Mouse (Mus musculus): ENCODE results near the gene Slc36a3.
"Not testable (repeated sequence)": the region's sequence is repeated elsewhere in the genome, so short reads cannot be mapped to it uniquely, and the experiment has no call there.

DNA sequence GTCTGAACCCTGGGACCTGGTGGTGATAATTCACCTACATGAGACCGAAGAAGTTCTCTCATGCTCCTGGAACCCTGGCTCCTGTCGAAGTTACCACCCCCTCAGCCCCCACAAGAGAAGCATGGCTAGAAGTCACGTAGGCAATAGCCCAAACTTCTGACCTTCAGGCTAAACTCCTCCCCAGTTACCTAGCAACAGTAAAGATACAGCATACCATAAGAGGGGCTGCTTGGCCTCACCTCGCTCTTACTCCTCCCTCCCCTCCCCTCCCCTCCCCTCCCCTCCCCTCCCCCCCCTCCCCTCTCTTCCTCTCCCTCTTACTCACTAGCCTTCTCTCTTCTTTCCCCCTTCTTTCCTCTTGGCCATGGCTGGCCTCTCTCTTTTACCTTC, 37.7 kb downstream of the Slc36a3 start:
- TF ChIP-seq CTCF (conservative IDR thresholded peaks at IDR 0.05; ENCODE audit: insufficient read depth, insufficient read length, low read depth, low read length); POLR2A (IDR thresholded peaks at IDR 0.05; ENCODE audit: low read depth, low read length): not testable (repeated sequence)

Data from kidney, adult 2 months (tissue).